Mouse (Mus musculus) liver, adult 2 months (tissue): ENCODE measurements around the gene Rsph4a.

Experiments used
- CTCF ChIP-seq: fragments of 200-500 bp; IDR thresholded peaks from 2 replicates; pipeline ENCODE4 v1.5.1; 2011; ENCODE audit warnings: low read depth, low read length, control low read depth
- POLR2A ChIP-seq: fragments of 200-500 bp; IDR thresholded peaks from 2 replicates; pipeline ENCODE4 v1.6.1; 2011; ENCODE audit warnings: low read length, control low read depth; ENCODE audit not compliant: insufficient read depth; ENCODE audit errors: extremely low read depth

- TF ChIP-seq POLR2A: no peak
- no peak for TF ChIP-seq CTCF
Observed at GRCm38 (mm10) chr10:33904530-33905481, at the start of gene Rsph4a.
